Mouse (Mus musculus): ENCODE measurements at regions not wholly inside any gene's neighbourhood (a gene's known extent, or its start where the extent isn't known, plus 50 kb on each side); places are given as distances from the start of the nearest gene placed in this dataset.
"Not testable (repeated sequence)": the region's sequence is repeated elsewhere in the genome, so short reads cannot be mapped to it uniquely, and the experiment has no call there.

GRCm38 (mm10) chr8:103632543-103632942 lies 468.9 kb upstream of the Cdh5 start:
- H3K4me2 ChIP-seq: no peak overlapping the region
- H3K27me3 ChIP-seq: no peaks in the 10 kb centered on the region
- no peaks in the 10 kb centered on the region for H3K36me3 ChIP-seq
- WGBS: 87% methylated on average over 6 of the region's 6 CpGs
- ATAC-seq (ENCODE audit: insufficient number of reproducible peaks, insufficient read depth, low FRiP score, low TSS enrichment, low read depth): no peak
- H3K9me3 ChIP-seq: no peaks in the 10 kb centered on the region
- no peak overlapping the region for H3K4me3 ChIP-seq
- no peaks in the 10 kb centered on the region for H3K4me1 ChIP-seq
- H3K9ac ChIP-seq: no peak overlapping the region
- H3K27ac ChIP-seq: no peak overlapping the region

- Histone ChIP-seq H3K36me3 (no peaks in the 10 kb centered on the region), H3K27me3 (no peaks in the 10 kb centered on the region), H3K4me3 (no peak overlapping the region), H3K27ac (no peak overlapping the region), H3K4me1 (no peaks in the 10 kb centered on the region), H3K9ac (no peak overlapping the region), H3K4me2 (no peak overlapping the region), H3K9me3 (no peaks in the 10 kb centered on the region)
- WGBS: 80% methylated on average over 14 of the region's 14 CpGs
- ATAC-seq (ENCODE audit: insufficient number of reproducible peaks, insufficient read depth, low FRiP score, low TSS enrichment, low read depth): no peak
Observed at GRCm38 (mm10) chr8:103634951-103635350, 466.5 kb upstream of the Cdh5 start.

- Histone ChIP-seq H3K4me1 (no peaks in the 10 kb centered on the region), H3K27me3 (no peaks in the 10 kb centered on the region), H3K9me3 (no peaks in the 10 kb centered on the region), H3K4me2 (no peak overlapping the region), H3K9ac (no peak overlapping the region), H3K27ac (no peak overlapping the region), H3K36me3 (no peaks in the 10 kb centered on the region), H3K4me3 (no peak overlapping the region)
- no peak for ATAC-seq (ENCODE audit: insufficient number of reproducible peaks, insufficient read depth, low FRiP score, low TSS enrichment, low read depth)
- 91% methylated on average over 2 of the region's 2 CpGs for WGBS
Observed at GRCm38 (mm10) chr8:103643621-103644020, 457.8 kb upstream of the Cdh5 start.

DNA sequence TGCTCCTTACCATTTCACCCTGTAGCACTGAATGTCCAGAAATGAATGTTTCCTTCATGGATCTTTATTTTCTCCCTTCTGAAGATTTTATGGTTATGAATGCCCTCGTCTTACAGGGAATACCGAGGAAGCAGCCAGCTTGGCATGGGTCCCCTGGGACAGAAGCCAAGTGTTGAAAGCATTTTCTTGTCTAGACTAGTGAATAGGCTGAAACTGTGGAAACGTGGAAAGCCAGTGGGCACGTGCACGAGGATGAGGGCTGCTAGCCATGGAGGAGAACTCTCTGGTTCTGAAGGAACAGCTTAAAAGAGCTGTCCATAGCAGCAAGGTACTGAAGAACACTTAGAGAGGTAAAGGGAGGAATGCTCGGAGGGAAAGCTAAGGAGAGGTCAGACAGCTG lies 457.3 kb upstream of the Cdh5 start:
- no peak overlapping the region for H3K4me2 ChIP-seq
- H3K9me3 ChIP-seq: no peaks in the 10 kb centered on the region
- no peak overlapping the region for H3K4me3 ChIP-seq
- H3K36me3 ChIP-seq: no peaks in the 10 kb centered on the region
- no peak overlapping the region for H3K27ac ChIP-seq
- no peak for ATAC-seq (ENCODE audit: insufficient number of reproducible peaks, insufficient read depth, low FRiP score, low TSS enrichment, low read depth)
- H3K4me1 ChIP-seq: no peaks in the 10 kb centered on the region
- WGBS: 53% methylated on average over 6 of the region's 6 CpGs
- H3K9ac ChIP-seq: no peak overlapping the region
- H3K27me3 ChIP-seq: no peaks in the 10 kb centered on the region

GRCm38 (mm10) chr8:103644845-103645244 lies 456.6 kb upstream of the Cdh5 start:
- Histone ChIP-seq H3K27me3 (no peaks in the 10 kb centered on the region), H3K9ac (no peak overlapping the region), H3K9me3 (no peaks in the 10 kb centered on the region), H3K4me1 (no peaks in the 10 kb centered on the region), H3K27ac (no peak overlapping the region), H3K4me3 (no peak overlapping the region), H3K4me2 (no peak overlapping the region), H3K36me3 (no peaks in the 10 kb centered on the region)
- no peak for ATAC-seq (ENCODE audit: insufficient number of reproducible peaks, insufficient read depth, low FRiP score, low TSS enrichment, low read depth)
- 86% methylated on average over 3 of the region's 3 CpGs for WGBS

DNA sequence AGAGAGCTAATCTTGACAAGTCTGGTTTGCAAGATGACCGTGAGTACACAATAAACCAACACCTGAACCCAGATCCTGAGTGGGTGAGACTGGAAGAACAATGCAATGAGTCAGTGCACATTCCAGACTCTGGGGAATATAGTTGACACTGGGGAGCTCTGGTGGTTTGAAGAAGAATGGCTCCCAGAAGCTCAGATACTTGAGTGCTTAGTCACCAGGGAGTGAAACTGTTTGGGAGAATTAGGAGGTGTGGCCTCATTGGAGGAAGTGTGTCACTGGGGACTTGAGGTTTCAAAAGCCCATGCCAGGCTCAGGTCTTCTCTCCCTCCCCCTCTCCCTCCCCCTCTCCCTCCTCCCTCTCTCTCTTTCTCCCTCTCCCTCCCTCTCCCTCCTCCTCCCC lies 436.6 kb upstream of the Cdh5 start:
- Histone ChIP-seq H3K4me3 (no peak overlapping the region), H3K9ac (no peak overlapping the region), H3K9me3 (no peaks in the 10 kb centered on the region), H3K27me3 (no peaks in the 10 kb centered on the region), H3K36me3 (no peaks in the 10 kb centered on the region), H3K4me2 (no peak overlapping the region), H3K27ac (no peak overlapping the region), H3K4me1 (no peaks in the 10 kb centered on the region)
- no peak for ATAC-seq (ENCODE audit: insufficient number of reproducible peaks, insufficient read depth, low FRiP score, low TSS enrichment, low read depth)
- WGBS: 87% methylated on average over 1 of the region's 1 CpGs

- not testable (repeated sequence) for H3K9ac ChIP-seq; H3K9me3 ChIP-seq; ATAC-seq (ENCODE audit: insufficient number of reproducible peaks, insufficient read depth, low FRiP score, low TSS enrichment, low read depth); H3K36me3 ChIP-seq; H3K4me2 ChIP-seq; H3K4me3 ChIP-seq; H3K27me3 ChIP-seq; H3K4me1 ChIP-seq; H3K27ac ChIP-seq
- WGBS: 80% methylated on average over 5 of the region's 5 CpGs
Observed at GRCm38 (mm10) chr8:103686233-103686632, 415.2 kb upstream of the Cdh5 start.

- 56% methylated on average over 1 of the region's 1 CpGs for WGBS
- no peak overlapping the region for H3K27ac ChIP-seq
- no peak for ATAC-seq (ENCODE audit: insufficient number of reproducible peaks, insufficient read depth, low FRiP score, low TSS enrichment, low read depth)
Observed at GRCm38 (mm10) chr8:103690438-103690837, 411.0 kb upstream of the Cdh5 start.

GRCm38 (mm10) chr8:103693531-103693930 lies 407.9 kb upstream of the Cdh5 start:
- H3K9me3 ChIP-seq: no peaks in the 10 kb centered on the region

More at GRCm38 (mm10) chr8:103690438-103690837, 411.0 kb upstream of the Cdh5 start:
- Histone ChIP-seq H3K9me3 (0 out of 2 replicates have a peak, but pooled peaks cover 3% of the 10 kb centered on the region), H3K36me3 (no peaks in the 10 kb centered on the region), H3K4me1 (peaks cover 7% of the 10 kb centered on the region), H3K4me3 (no peak overlapping the region), H3K9ac (no peak overlapping the region), H3K27me3 (no peaks in the 10 kb centered on the region), H3K4me2 (no peak overlapping the region)

DNA sequence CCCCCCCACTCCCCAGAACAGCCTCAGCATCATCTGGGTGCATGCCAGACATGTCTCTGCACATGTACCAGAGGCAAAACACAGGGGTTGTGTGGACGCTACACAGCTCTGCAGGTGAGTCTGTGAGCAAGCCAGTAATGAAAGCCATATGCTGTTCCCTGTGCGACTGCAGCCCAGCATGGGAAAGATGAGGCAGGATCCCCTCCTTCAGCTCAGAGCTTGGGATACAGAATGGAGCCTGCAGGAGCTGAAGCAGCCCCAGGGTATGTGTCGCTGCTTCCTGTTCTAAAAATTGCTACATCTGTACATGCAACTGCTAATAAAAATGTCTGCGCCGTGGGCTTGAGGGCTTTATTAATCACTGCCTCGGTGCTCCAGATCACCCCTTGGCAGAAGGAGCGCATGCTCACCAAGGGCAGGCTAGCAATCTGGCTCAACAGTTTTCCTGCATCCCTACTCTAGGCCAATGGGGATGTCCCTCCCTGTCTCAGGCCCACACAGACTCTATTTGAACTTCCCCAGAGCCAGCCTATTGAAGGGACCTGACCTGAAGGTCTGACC lies 407.0 kb upstream of the Cdh5 start:
- no peak overlapping the region for H3K4me3 ChIP-seq
- H3K9ac ChIP-seq: no peak overlapping the region
- no peaks in the 10 kb centered on the region for H3K27me3 ChIP-seq
- no peak overlapping the region for H3K4me2 ChIP-seq
- no peak for ATAC-seq (ENCODE audit: insufficient number of reproducible peaks, insufficient read depth, low FRiP score, low TSS enrichment, low read depth)
- H3K9me3 ChIP-seq: no peaks in the 10 kb centered on the region
- no peaks in the 10 kb centered on the region for H3K36me3 ChIP-seq
- peaks cover 7% of the 10 kb centered on the region for H3K4me1 ChIP-seq
- no peak overlapping the region for H3K27ac ChIP-seq
- 31% methylated on average over 7 of the region's 7 CpGs for WGBS

More at GRCm38 (mm10) chr8:103693531-103693930, 407.9 kb upstream of the Cdh5 start:
- no peak overlapping the region for H3K4me3 ChIP-seq
- no peak overlapping the region for H3K9ac ChIP-seq
- WGBS: 94% methylated on average over 8 of the region's 8 CpGs
- H3K27me3 ChIP-seq: no peaks in the 10 kb centered on the region
- H3K4me1 ChIP-seq: peaks cover 7% of the 10 kb centered on the region
- no peak for ATAC-seq (ENCODE audit: insufficient number of reproducible peaks, insufficient read depth, low FRiP score, low TSS enrichment, low read depth)
- no peaks in the 10 kb centered on the region for H3K36me3 ChIP-seq
- no peak overlapping the region for H3K27ac ChIP-seq
- H3K4me2 ChIP-seq: no peak overlapping the region

DNA sequence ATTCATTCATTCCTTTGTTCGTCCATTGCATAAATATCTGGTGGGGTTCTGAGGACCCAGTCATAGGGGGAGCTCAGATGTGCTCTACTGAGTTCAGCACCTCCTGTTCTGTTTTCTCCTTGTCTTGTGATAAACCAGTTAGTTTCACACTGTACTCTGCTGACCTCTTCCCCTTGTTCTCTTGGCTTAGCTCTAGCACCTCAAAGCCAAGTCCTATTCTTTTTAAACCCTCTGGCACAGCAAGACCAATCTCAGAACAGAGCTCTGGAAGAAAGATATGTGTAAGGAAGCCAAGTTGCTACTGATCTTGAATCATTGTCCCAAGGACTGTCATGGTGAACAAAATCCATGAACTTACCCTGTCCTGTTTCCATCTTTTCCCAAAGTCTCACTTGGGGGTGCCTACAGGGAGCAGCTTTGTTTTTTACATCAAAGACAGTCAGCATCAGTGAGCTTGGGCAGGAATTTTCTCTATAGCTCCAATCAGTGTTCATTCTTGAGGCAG lies 402.4 kb upstream of the Cdh5 start:
- ATAC-seq (ENCODE audit: insufficient number of reproducible peaks, insufficient read depth, low FRiP score, low TSS enrichment, low read depth): no peak
- Histone ChIP-seq H3K4me3 (no peak overlapping the region), H3K4me2 (no peak overlapping the region), H3K9ac (no peak overlapping the region), H3K27ac (no peak overlapping the region), H3K4me1 (peaks cover 7% of the 10 kb centered on the region), H3K27me3 (no peaks in the 10 kb centered on the region), H3K9me3 (no peaks in the 10 kb centered on the region), H3K36me3 (no peaks in the 10 kb centered on the region)
- WGBS: 89% methylated on average over 1 of the region's 1 CpGs

- 69% methylated on average over 2 of the region's 2 CpGs for WGBS
- no peak for ATAC-seq (ENCODE audit: insufficient number of reproducible peaks, insufficient read depth, low FRiP score, low TSS enrichment, low read depth)
Observed at GRCm38 (mm10) chr8:103702236-103702635, 399.2 kb upstream of the Cdh5 start.

More at GRCm38 (mm10) chr8:103702236-103702635, 399.2 kb upstream of the Cdh5 start:
- no peak overlapping the region for H3K4me2 ChIP-seq
- H3K27ac ChIP-seq: no peak overlapping the region
- H3K9me3 ChIP-seq: peaks cover 4% of the 10 kb centered on the region; the same call in 1 of the 2 replicates
- H3K9ac ChIP-seq: no peak overlapping the region
- H3K4me3 ChIP-seq: no peak overlapping the region
- H3K36me3 ChIP-seq: no peaks in the 10 kb centered on the region
- no peaks in the 10 kb centered on the region for H3K27me3 ChIP-seq
- H3K4me1 ChIP-seq: no peaks in the 10 kb centered on the region; the same call in 1 of the 2 replicates

All from embryonic facial prominence, embryonic 13.5 days (tissue).